Mouse (Mus musculus) common myeloid progenitor, adult 5-6 weeks (primary cell): Measurements from ENCODE around the gene Rasal2. TPM values are rescaled to one million over a fixed set of nuclear protein-coding genes. Genes with fewer than 3 reads are reported as not detected.
"Not testable (repeated sequence)": the region's sequence is repeated elsewhere in the genome, so short reads cannot be mapped to it uniquely, and the experiment has no call there.

Experiments
- ATAC-seq: replicated peaks from 2 replicates; pipeline ENCODE4 v1.8.0; 2016; ENCODE audit warnings: low read depth, mild to moderate bottlenecking, moderate TSS enrichment, inconsistent platforms; ENCODE audit not compliant: poor library complexity, severe bottlenecking
- total RNA-seq: library from RNA; stranded (forward); fragments of 200-1000, 187-1606 nt; gene quantifications from 2 replicates; pipeline ENCODE4 v1.2.3, GENCODE M21; 2017

The Rasal2 gene
- total RNA-seq, 1 experiment from 2014 or later, result 2.4 TPM

GRCm38 (mm10) chr1:157253600-157254490, 158.6 kb downstream of the Rasal2 start:
- ATAC-seq, result no peak

- ATAC-seq, result peak; percentile 62; the same call in 1 of the 2 replicates
These were observed 164.3 kb downstream of the Rasal2 start for GRCm38 (mm10) chr1:157248112-157248511.

DNA sequence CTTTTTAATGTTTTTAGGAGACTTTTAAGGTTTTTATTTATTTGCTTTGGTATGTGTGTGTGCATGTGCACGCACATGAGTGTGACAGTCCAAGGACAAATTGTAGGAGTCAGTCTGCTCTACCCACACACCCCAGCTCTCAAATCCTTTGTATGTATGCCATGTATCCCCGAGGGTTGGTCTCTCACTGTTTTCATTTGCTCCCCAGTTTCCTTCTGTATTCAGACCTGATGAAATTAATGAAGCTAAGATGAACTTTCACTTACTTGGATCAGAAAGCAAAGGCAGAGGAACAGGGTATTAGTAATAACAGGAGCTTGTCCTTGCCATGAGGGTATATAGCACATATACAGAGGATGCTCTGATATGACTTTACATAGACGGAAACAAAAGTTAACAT, 165.1 kb downstream of the Rasal2 start:
- ATAC-seq, result no peak

GRCm38 (mm10) chr1:157246779-157247178, 165.6 kb downstream of the Rasal2 start:
- ATAC-seq, result no peak

DNA sequence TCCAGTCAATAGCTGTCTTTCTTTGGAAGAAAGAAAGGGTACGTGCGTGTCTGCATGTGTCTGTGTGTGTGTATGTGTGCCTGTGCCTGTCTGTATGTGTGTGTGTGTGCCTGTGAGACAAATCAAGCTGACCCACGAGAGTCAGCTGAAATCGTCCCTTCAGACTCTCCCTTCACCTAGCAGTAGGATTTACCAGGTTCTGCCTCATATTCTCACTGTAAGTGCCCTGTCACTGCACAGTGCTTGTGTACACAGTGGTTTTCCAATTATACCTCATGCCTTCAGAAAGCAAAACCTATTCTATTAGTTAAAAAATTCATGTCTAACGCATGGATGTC, 168.0 kb downstream of the Rasal2 start:
- no peak for ATAC-seq

DNA sequence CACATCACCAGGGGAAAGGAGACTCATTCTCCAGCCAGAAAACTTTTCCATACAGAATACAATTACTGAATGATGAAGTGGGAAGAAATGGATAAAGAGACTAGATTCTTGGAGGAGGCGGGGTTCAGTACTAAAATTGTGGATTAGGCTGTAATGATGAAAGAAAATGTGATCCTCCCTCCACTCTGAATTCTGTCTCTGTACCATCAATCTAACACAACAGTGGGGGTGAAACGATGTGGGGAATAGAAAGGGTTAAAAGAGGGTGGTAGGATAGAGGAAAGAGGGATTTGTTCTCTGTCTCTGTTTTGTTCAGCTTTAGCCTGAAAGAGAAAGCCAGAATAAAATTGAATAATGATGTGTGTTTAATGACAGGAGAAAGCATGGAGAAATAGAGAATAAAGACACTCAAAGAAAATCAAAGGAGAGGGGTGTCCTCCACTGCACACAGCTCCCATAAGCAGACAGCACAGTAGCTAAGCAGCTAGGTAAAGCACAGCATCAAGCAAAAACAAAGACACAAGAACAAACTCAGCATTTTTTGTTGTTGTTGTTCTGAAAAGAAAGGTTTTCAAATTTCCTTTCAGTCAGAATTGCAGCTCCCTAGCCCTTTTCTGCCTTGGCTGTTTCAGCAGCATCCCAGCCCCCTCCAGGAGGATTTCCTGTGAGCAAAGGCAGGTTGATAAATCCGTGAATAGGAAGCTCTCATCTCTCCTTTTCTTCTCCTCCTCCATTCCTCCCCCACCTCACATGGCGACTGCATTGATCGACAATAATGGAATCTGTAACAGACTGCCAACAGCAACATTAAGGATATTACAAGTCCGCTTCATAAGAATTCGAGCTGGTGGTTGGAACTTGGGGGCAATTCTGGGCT, 168.6 kb downstream of the Rasal2 start:
- ATAC-seq, result no peak

DNA sequence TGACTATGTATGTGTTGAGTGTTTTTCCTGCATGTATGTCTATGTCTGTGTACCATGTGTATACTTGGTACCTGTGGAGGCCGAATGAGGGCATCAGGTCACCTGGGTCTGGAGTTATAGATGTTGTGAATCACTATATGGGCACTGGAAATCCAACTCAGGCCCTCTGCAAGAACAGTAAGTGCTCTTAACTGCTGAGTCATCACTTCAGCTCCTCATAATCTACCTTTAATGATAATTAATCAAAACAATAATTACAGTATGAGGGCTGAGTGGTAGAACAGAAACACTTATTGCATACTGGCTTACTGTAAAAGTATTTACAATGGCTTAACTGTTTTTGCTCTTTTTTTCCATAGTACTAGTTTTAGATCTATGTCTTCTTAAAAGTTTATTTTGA, 172.7 kb downstream of the Rasal2 start:
- no peak for ATAC-seq

DNA sequence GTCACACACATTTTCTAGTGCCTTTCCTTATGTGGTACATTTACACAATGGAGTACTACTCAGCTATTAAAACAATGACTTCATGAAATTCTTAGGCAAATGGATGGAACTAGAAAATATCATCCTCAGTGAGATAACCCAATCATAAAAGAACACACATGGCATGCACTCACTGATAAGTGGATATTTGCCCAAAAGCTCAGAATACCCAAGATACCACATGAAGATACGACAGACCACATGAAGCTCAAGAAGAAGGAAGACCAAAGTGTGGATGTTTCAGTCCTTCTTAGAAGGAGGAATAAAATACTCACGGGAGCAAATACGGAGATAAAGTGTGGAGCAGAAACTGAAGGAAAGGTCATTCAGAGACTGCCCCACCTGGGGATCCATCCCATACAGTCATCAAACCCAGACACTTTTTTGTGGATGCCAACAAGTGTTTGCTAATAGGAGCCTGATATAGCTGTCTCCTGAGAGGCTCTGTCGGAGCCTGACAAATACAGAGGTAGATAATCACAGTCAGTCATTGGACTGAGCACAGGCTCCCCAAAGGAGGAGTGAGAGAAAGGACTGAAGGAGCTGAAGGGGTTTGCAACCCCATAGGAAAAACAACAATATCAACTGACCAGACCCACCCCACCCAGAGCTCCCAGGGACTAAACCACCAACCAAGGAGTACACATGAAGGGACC, 175.6 kb downstream of the Rasal2 start:
- not testable (repeated sequence) for ATAC-seq

- ATAC-seq, result no peak
These were observed 178.9 kb downstream of the Rasal2 start for GRCm38 (mm10) chr1:157233451-157233850.

GRCm38 (mm10) chr1:157232372-157232771, 180.0 kb downstream of the Rasal2 start:
- no peak for ATAC-seq

- ATAC-seq, result no peak
These were observed 181.4 kb downstream of the Rasal2 start for GRCm38 (mm10) chr1:157231016-157231415.

- no peak for ATAC-seq
These were observed 182.0 kb downstream of the Rasal2 start for GRCm38 (mm10) chr1:157230386-157230785.

- ATAC-seq, result no peak
These were observed 187.4 kb downstream of the Rasal2 start for GRCm38 (mm10) chr1:157225013-157225412.

GRCm38 (mm10) chr1:157220910-157221309, 191.5 kb downstream of the Rasal2 start:
- ATAC-seq, result no peak

DNA sequence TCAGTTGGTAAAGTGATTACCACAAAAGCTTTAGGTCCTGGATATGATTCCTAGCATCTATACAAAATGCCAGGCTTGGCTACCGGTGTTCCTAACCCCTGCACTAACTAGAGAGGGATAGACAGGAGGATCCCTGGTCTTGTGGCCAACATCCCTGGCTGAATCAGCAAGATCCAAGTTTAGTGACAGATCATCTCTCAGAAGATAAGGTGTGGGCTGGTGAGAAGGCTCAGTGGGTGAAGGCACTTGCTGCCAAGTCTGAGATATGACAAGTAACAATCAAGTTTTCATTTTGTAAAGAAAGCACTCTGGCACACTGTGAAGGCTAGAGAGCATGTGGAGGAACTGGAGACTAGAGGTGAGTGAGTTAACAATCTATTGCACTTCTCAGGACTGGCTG, 191.9 kb downstream of the Rasal2 start:
- no peak for ATAC-seq

- ATAC-seq, result no peak
These were observed 203.6 kb downstream of the Rasal2 start for GRCm38 (mm10) chr1:157208754-157209153.

DNA sequence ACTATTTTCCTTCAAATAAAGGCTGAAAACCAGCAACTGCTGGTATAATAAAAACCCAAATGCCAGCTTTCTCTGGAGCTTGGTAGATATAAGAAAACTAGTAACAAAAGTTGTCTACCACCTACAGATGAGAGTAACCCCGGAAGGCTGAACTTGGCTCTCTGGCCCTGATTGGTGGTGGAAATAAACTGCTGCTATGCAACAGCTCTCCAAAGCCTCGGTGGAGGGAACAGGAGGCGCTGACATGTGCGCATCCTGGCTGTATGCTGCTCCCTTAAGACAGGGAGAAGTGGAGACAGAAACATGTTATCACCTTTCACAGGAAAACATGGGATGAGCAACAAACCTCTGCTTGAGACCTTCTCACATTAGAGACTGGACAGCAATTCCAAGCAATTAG, 206.7 kb downstream of the Rasal2 start:
- ATAC-seq, result no peak

- no peak for ATAC-seq
These were observed 229.4 kb downstream of the Rasal2 start for GRCm38 (mm10) chr1:157183043-157183442.

GRCm38 (mm10) chr1:157182431-157182830, 230.0 kb downstream of the Rasal2 start:
- ATAC-seq, result no peak

DNA sequence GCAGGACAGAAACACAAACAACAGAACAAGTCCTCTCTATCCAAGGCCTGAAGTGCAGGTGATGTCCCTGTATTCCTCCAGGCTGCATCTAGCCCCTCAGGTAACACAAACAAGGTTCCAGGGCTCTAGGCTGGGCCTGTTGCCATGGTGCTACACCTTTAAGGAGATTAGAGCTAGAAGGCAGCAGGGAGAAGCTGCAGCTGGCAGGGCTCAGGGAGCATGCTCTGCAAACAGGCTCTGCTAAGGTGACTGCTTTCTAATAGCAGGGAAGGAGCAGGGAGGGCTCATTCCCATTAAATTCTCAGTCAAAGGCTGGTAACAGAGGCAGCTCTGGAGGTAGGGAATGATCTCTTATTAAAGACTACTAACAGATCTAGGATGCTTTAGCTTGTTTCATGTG, 231.3 kb downstream of the Rasal2 start:
- ATAC-seq, result no peak
